Mouse (Mus musculus) brain, embryonic 14.5 days (tissue): ENCODE measurements at regions not wholly inside any gene's neighbourhood (a gene's known extent, or its start where the extent isn't known, plus 50 kb on each side); places are given as distances from the start of the nearest gene placed in this dataset.
A peak's percentile ranks its signal among the peaks of the same experiment; 100 is the strongest.

Experiments used
- DNase-seq: peaks from one replicate; pipeline ENCODE4 v3.0.0-alpha.2; 2011; ENCODE audit warnings: low read depth
- CTCF ChIP-seq: fragments of 200-500 bp; IDR thresholded peaks from 2 replicates; pipeline ENCODE4 v1.5.1; 2012; ENCODE audit warnings: inconsistent platforms, mild to moderate bottlenecking, moderate library complexity, borderline replicate concordance; ENCODE audit not compliant: insufficient read depth, insufficient read length; ENCODE audit errors: extremely low read depth
- POLR2A ChIP-seq: fragments of 200-500 bp; IDR thresholded peaks from 2 replicates; pipeline ENCODE4 v1.6.1; 2012; ENCODE audit warnings: mild to moderate bottlenecking, inconsistent platforms, borderline replicate concordance; ENCODE audit not compliant: poor library complexity, insufficient read depth, insufficient read length, severe bottlenecking; ENCODE audit errors: extremely low read depth

- peak; percentile 61 for DNase-seq
- TF ChIP-seq CTCF (no peak), POLR2A (no peak)
These were observed 113.7 kb downstream of the Mn1 start for GRCm38 (mm10) chr5:111530628-111531524.

- DNase-seq, result no peak
- no peak for TF ChIP-seq CTCF
- TF ChIP-seq POLR2A, result no peak
These were observed 115.4 kb downstream of the Mn1 start for GRCm38 (mm10) chr5:111532446-111533035.

GRCm38 (mm10) chr5:111535978-111536377 is 118.8 kb downstream of the Mn1 start:
- no peak for TF ChIP-seq CTCF
- no peak for TF ChIP-seq POLR2A
- DNase-seq, result peak; percentile 71

GRCm38 (mm10) chr5:111538560-111539450 is 121.6 kb downstream of the Mn1 start:
- DNase-seq, result peak; percentile 95
- no peak for TF ChIP-seq CTCF
- TF ChIP-seq POLR2A, result no peak

GRCm38 (mm10) chr5:111540486-111540885 is 123.3 kb downstream of the Mn1 start:
- peak; percentile 82 for DNase-seq
- no peak for TF ChIP-seq CTCF
- no peak for TF ChIP-seq POLR2A

- DNase-seq, result no peak
These were observed 124.9 kb downstream of the Mn1 start for GRCm38 (mm10) chr5:111542077-111542476.

GRCm38 (mm10) chr5:111543721-111544495 is 126.7 kb downstream of the Mn1 start:
- TF ChIP-seq POLR2A (no peak), CTCF (no peak)
- DNase-seq, result no peak

More at GRCm38 (mm10) chr5:111542077-111542476, 124.9 kb downstream of the Mn1 start:
- TF ChIP-seq CTCF (no peak), POLR2A (no peak)

- DNase-seq, result peak; percentile 39
- TF ChIP-seq POLR2A (no peak), CTCF (no peak)
These were observed 136.6 kb downstream of the Mn1 start for GRCm38 (mm10) chr5:111553471-111554382.

- peak; percentile 94 for DNase-seq
- TF ChIP-seq POLR2A (no peak), CTCF (no peak)
These were observed 137.6 kb downstream of the Mn1 start for GRCm38 (mm10) chr5:111554551-111555311.
